Mouse (Mus musculus) kidney, embryonic 16.5 days (tissue): ENCODE results near the gene Hoxb3. TPM values are rescaled to one million over a fixed set of nuclear protein-coding genes. Genes with fewer than 3 reads are reported as not detected.

Experiments
- ATAC-seq: fragments of 200-750 bp; cut with Nextera tagmentation; 2 replicates; pipeline ENCODE4 v1.8.0; 2017; ENCODE audit warnings: moderate TSS enrichment; ENCODE audit not compliant: low FRiP score, low TSS enrichment
- H3K27ac ChIP-seq: fragments of 300-500 bp; sonication (generic); 2 replicates; pipeline ENCODE4 v1.5.1; 2014; ENCODE audit warnings: low read length
- H3K27me3 ChIP-seq: fragments of 300-500 bp; sonication (generic); 2 replicates; pipeline ENCODE4 v1.6.1; 2014; ENCODE audit warnings: low read length, control low read depth, mixed read lengths; ENCODE audit not compliant: insufficient read depth
- H3K36me3 ChIP-seq: fragments of 300-500 bp; sonication (generic); 2 replicates; pipeline ENCODE4 v1.6.1; 2014; ENCODE audit warnings: low read length, control low read depth, mixed read lengths; ENCODE audit not compliant: insufficient read depth
- H3K4me1 ChIP-seq: fragments of 300-500 bp; sonication (generic); 2 replicates; pipeline ENCODE4 v1.6.1; 2014; ENCODE audit warnings: low read length, control low read depth, mixed read lengths; ENCODE audit not compliant: insufficient read depth
- H3K4me2 ChIP-seq: fragments of 300-500 bp; sonication (generic); replicated peaks from 2 replicates; pipeline ENCODE4 v1.6.1; 2014; ENCODE audit warnings: low read depth, low read length
- H3K4me3 ChIP-seq: fragments of 300-500 bp; sonication (generic); 2 replicates; pipeline ENCODE4 v1.5.1; 2014; ENCODE audit warnings: mild to moderate bottlenecking, low read length
- H3K9ac ChIP-seq: fragments of 300-500 bp; sonication (generic); replicated peaks from 2 replicates; pipeline ENCODE4 v1.6.1; 2014; ENCODE audit warnings: low read length
- H3K9me3 ChIP-seq: fragments of 300-500 bp; sonication (generic); 2 replicates; pipeline ENCODE4 v1.6.1; 2016; ENCODE audit warnings: low read length, control low read depth
- WGBS: fragments of 180-500 bp; shearing (Covaris S2); extraction: QIAGEN DNeasy Blood & Tissue Kit; methylation state at CpG from one replicate; pipeline ENCODE4 v1.1.7; 2014; 5-methylcytosine and 5-hydroxymethylcytosine counted together
- polyA plus RNA-seq: library from polyadenylated mRNA; unstranded; fragments of >200 nt; fragmentation: Nextera tagmentation; extraction: Ambion mirVana; gene quantifications from 2 replicates; pipeline ENCODE4 v1.2.1, GENCODE M21; 2015

The Hoxb3 gene
- polyA plus RNA-seq, 1 experiment from 2014 or later: 3.7 TPM

GRCm38 (mm10) chr11:96334998-96335397, 11.9 kb downstream of the Hoxb3 start:
- WGBS: 23% methylated on average over 3 of the region's 3 CpGs

GRCm38 (mm10) chr11:96336597-96336996, 13.5 kb downstream of the Hoxb3 start:
- no peak for ATAC-seq
- Histone ChIP-seq H3K4me3 (no peak overlapping the region), H3K9me3 (no peaks in the 10 kb centered on the region), H3K4me1 (peaks cover 95% of the 10 kb centered on the region), H3K36me3 (peaks cover 7% of the 10 kb centered on the region; the same call in 1 of the 2 replicates), H3K9ac (peak overlapping the region; percentile 81), H3K27ac (peak overlapping the region; percentile 99), H3K27me3 (no peaks in the 10 kb centered on the region), H3K4me2 (peak overlapping the region; percentile 10; the same call in 1 of the 2 replicates)
- WGBS: 10% methylated on average over 2 of the region's 2 CpGs

More at GRCm38 (mm10) chr11:96334998-96335397, 11.9 kb downstream of the Hoxb3 start:
- Histone ChIP-seq H3K4me3 (peak overlapping the region; percentile 50; the same call in 1 of the 2 replicates), H3K36me3 (peaks cover 7% of the 10 kb centered on the region; the same call in 1 of the 2 replicates), H3K4me2 (peak overlapping the region; percentile 59), H3K9ac (no peak overlapping the region; the same call in 1 of the 2 replicates), H3K9me3 (no peaks in the 10 kb centered on the region), H3K4me1 (peaks cover 100% of the 10 kb centered on the region), H3K27me3 (no peaks in the 10 kb centered on the region), H3K27ac (peak overlapping the region; percentile 99)
- 0 out of 2 replicates have a peak, but pooled peaks have one; percentile 11 for ATAC-seq

GRCm38 (mm10) chr11:96337026-96337425, 13.9 kb downstream of the Hoxb3 start:
- H3K27ac ChIP-seq: peak overlapping the region; percentile 99
- no peaks in the 10 kb centered on the region for H3K27me3 ChIP-seq
- peak overlapping the region; percentile 81; the same call in 1 of the 2 replicates for H3K9ac ChIP-seq
- H3K4me3 ChIP-seq: no peak overlapping the region
- no peaks in the 10 kb centered on the region for H3K9me3 ChIP-seq
- H3K4me1 ChIP-seq: peaks cover 93% of the 10 kb centered on the region
- H3K4me2 ChIP-seq: peak overlapping the region; percentile 10; the same call in 1 of the 2 replicates
- ATAC-seq: no peak
- peaks cover 7% of the 10 kb centered on the region; the same call in 1 of the 2 replicates for H3K36me3 ChIP-seq
- WGBS: 32% methylated on average over 6 of the region's 6 CpGs

GRCm38 (mm10) chr11:96338957-96339855, 16.1 kb downstream of the Hoxb3 start:
- no peak for ATAC-seq

GRCm38 (mm10) chr11:96340698-96341365, 17.7 kb downstream of the Hoxb3 start:
- peaks cover 93% of the 10 kb centered on the region for H3K4me1 ChIP-seq

More at GRCm38 (mm10) chr11:96338957-96339855, 16.1 kb downstream of the Hoxb3 start:
- Histone ChIP-seq H3K36me3 (peaks cover 16% of the 10 kb centered on the region), H3K9ac (peak overlapping the region; percentile 81), H3K4me3 (no peak overlapping the region), H3K27me3 (no peaks in the 10 kb centered on the region), H3K9me3 (no peaks in the 10 kb centered on the region), H3K4me1 (peaks cover 93% of the 10 kb centered on the region), H3K4me2 (peak overlapping the region; percentile 90), H3K27ac (peak overlapping the region; percentile 99)
- 35% methylated on average over 7 of the region's 7 CpGs for WGBS

GRCm38 (mm10) chr11:96341701-96342575, 18.8 kb downstream of the Hoxb3 start:
- ATAC-seq: no peak
- Histone ChIP-seq H3K4me1 (peaks cover 93% of the 10 kb centered on the region), H3K36me3 (peaks cover 31% of the 10 kb centered on the region), H3K27me3 (no peaks in the 10 kb centered on the region), H3K9ac (peak overlapping the region; percentile 81), H3K9me3 (no peaks in the 10 kb centered on the region), H3K4me2 (peak overlapping the region; percentile 90), H3K4me3 (peak overlapping the region; percentile 43), H3K27ac (peak overlapping the region; percentile 99)
- WGBS: 4% methylated on average over 40 of the region's 40 CpGs

More at GRCm38 (mm10) chr11:96340698-96341365, 17.7 kb downstream of the Hoxb3 start:
- peak; percentile 65 for ATAC-seq
- WGBS: under 1% methylated on average over 28 of the region's 36 CpGs
- peak overlapping the region; percentile 43 for H3K4me3 ChIP-seq
- H3K9me3 ChIP-seq: no peaks in the 10 kb centered on the region
- H3K27me3 ChIP-seq: no peaks in the 10 kb centered on the region
- peak overlapping the region; percentile 81 for H3K9ac ChIP-seq
- H3K27ac ChIP-seq: peak overlapping the region; percentile 99
- H3K4me2 ChIP-seq: peak overlapping the region; percentile 90
- H3K36me3 ChIP-seq: peaks cover 21% of the 10 kb centered on the region

GRCm38 (mm10) chr11:96342576-96342930, 19.4 kb downstream of the Hoxb3 start:
- no peak for ATAC-seq
- 9% methylated on average over 4 of the region's 4 CpGs for WGBS
- Histone ChIP-seq H3K4me3 (peak overlapping the region; percentile 43), H3K27me3 (no peaks in the 10 kb centered on the region), H3K36me3 (peaks cover 31% of the 10 kb centered on the region), H3K4me1 (peaks cover 91% of the 10 kb centered on the region), H3K27ac (peak overlapping the region; percentile 99), H3K9ac (peak overlapping the region; percentile 81), H3K9me3 (no peaks in the 10 kb centered on the region), H3K4me2 (peak overlapping the region; percentile 90)

- Histone ChIP-seq H3K9me3 (no peaks in the 10 kb centered on the region), H3K27ac (peak overlapping the region; percentile 99), H3K27me3 (no peaks in the 10 kb centered on the region), H3K9ac (peak overlapping the region; percentile 68), H3K36me3 (peaks cover 28% of the 10 kb centered on the region), H3K4me1 (peaks cover 90% of the 10 kb centered on the region), H3K4me2 (peak overlapping the region; percentile 90), H3K4me3 (peak overlapping the region; percentile 19)
- 34% methylated on average over 2 of the region's 2 CpGs for WGBS
- ATAC-seq: no peak
These were observed 20.1 kb downstream of the Hoxb3 start for GRCm38 (mm10) chr11:96343206-96343745.
